Mouse (Mus musculus) c-Kit-positive CD71-negative TER-119-negative erythroid progenitor cells, embryonic 14.5 days (primary cell): ENCODE results near the gene Klrb1.

Experiments used
- DNase-seq: peaks from one replicate; pipeline ENCODE4 v3.0.0-alpha.2; 2013; ENCODE audit warnings: low read depth

Gene Klrb1

DNA sequence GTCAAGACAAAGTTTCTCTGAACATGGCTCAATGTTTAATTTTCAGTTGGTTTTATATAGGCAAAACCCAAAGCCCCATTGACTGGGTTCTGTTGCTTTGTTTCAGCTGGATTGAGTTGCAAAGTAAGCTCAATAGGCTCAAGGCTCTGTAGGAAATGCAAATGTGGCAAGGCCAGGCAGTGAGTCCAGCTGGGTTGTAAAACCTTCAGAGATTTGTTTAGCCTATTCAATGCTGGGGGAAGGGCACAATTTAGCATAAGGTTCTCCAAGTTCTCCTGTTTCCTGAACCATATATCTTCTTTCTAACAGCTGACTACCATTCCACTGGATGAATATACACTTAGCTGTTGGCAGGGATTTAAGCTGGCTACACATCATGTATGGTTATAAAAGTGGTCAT, 12.0 kb upstream of the Klrb1 start:
- no peak for DNase-seq

DNA sequence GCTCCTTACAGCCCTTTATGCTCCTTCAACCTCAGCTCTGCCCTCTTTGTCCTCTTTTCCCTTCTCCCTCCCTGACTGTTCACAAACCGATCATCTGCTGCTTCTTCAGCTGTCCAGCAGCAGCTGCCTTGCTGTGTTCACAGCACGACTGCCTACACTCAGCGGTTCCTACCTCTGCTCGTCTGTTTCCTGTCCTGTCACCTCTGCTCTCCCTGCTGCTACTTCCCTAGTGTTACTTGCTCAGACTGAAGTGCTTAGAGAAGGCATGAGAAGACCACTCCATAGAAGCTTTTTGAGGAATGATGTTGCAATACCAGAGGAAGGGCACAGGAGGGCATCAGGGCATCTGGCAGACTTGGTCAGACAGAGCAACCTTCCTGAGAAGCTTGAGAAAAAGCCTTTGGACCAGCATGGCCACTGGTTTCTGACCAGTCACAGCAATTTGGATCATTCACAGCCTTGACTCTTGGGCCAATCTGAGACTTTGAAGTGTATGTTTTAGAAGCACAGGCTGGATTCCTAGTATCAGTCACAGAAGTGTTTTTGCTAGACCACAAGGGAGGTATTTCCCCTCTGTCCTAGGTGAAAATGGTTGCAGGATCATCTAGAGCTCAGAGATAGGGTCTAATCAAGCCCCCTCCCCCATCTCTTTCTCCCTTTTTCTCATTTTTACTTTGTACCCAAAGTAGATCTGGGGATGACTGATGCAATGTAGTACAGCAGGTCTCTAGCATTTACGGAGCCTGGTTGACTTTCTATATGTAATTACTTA, 11.2 kb upstream of the Klrb1 start:
- DNase-seq: no peak

DNA sequence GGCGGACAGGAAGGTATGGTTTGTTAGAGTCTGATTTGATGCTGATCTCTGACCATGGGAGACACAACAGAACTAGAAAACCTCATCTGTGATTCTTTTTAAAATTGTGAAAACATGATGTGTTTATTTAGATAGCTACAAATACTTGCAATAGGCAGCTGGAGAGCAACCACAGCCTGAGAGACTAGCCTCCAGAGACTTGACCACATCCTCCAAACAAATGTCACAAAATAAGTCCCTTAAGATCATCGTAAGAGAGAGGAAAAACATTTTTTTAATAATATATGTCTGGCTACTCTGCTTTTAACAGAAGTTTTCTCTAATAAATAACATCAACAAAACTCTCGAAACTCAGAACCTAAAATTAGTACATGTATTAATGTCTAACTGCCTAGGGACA, 9.2 kb upstream of the Klrb1 start:
- no peak for DNase-seq

DNA sequence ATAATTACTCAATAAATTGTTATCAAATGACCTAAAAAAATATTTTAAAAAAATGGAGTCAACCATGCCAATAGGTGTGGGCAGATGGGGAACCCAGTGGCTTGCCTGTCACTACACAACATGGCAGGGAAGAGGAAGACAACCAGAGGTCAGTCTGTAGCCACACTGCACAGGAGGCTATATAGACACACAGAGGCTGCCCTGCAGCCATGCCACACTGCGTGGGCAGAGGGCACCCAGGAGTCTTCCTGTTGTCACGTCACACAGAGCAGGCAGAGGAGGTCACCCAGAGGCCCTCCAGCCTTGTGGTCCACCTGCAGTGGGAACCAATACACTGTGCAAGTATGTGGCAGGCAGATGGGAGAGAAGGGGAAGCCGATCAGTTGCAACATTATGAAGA, 21.2 kb downstream of the Klrb1 start:
- DNase-seq: no peak

DNA sequence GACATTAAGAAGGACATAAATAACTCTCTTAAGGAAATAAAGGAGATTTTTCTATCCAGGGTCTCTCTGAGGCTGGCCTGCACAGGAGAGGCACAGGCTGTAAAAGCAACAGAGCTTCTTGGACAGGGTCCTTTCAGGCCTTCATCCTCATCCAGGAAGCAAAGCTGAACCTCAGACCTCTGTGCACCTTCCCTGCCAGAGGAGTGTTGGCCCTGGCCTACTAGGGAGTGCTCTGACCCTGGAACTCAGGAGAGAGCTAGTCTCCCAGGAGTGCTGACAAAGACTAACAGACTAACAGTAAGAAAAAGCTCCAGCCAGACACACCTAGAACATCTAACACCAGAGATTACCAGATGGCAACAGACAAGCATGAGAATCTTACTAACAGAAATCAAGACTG, 43.3 kb downstream of the Klrb1 start:
- no peak for DNase-seq

DNA sequence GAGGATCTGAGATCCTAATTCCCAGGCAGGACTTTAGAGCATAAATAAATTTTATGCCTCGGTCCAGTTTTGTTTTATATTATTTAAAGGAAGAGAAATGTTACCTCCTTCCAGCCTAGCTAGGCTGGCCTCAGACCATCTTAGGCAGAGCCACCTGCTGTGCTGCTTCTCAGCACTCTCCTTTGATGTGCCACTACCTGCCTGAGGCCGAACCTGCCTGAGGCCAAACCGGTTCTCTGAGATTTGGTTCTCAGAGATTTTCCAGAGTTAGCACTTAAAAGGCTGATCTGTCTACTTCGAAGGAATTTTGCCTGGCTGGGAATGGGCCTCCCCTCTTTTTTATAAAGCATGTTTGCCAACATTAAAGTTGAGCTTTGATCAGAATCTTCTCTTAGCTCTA, 52.9 kb downstream of the Klrb1 start:
- DNase-seq: no peak

DNA sequence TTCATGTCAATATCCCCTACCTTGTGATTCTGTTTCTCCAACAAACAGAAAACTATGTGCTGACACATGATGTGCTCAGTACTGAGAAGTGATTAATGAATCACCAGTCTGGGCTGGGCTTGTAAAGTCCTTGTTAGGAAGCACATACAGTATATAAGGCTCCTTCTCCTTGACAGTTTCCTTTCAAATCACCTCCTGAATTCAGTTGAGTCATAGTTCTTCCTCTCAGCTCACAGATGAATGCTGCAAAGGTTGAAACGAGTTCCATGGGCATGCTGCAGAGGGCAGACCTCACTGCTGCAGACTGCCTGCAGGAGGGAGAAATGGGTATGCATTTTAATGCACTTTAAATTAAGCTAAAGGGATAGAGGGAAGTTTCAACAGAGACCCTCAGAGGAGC, 60.7 kb downstream of the Klrb1 start, which contains the start of gene Clec2h:
Clec2h (plus strand) TSS at position 180 of the 400 bp plus-strand sequence.
- DNase-seq: no peak

DNA sequence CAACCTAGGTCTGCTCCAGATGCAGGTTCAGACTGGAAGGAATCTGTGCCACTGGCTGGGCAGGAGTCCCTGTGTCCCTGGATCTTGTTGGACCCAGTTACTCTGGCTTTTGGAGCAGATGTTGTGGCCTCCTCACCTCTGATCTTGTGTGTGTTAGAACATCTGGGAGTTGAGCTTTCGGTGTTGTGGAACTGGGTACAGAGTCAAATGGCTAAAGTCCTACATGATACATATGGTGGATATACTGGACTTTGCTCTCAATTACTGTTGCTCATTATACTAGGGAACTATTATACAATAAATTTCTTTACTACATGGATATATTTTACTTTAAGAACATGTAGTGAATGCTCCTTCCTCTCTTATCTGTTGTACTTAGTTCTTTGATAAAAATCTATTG, 61.6 kb downstream of the Klrb1 start:
- no peak for DNase-seq
